In genomic region chr13:20575186-20575585, GRCm38 (mm10) we compare ENCODE assay signal across 32 mouse cellular contexts.
"Had no signal": no experiment of that assay in that cellular context is flagged by ENCODE, and none has a peak within 500 bp of the region (broad histone marks: within the 10 kb centered on the region; RNA-seq: fewer than 3 reads in every experiment).

No protein-coding gene starts in this region.

- H3K4me3 ChIP-seq: limb, embryonic 10.5 days; limb, embryonic 12.5 days; limb, embryonic 13.5 days; limb, embryonic 15.5 days; liver, embryonic 12.5 days; liver, embryonic 13.5 days; liver, embryonic 15.5 days; lung, embryonic 15.5 days; megakaryocyte, embryonic 14.5 days; midbrain, embryonic 10.5 days; midbrain, embryonic 12.5 days; midbrain, embryonic 13.5 days; midbrain, embryonic 15.5 days; myocyte; neural tube, embryonic 12.5 days had no signal

- H3K4me2 ChIP-seq: limb, embryonic 12.5 days; limb, embryonic 13.5 days; limb, embryonic 15.5 days; liver, embryonic 11.5 days; liver, embryonic 12.5 days; liver, embryonic 13.5 days; liver, embryonic 15.5 days; lung, embryonic 14.5 days; lung, embryonic 15.5 days; midbrain, embryonic 11.5 days; midbrain, embryonic 12.5 days; midbrain, embryonic 13.5 days; midbrain, embryonic 15.5 days; neural tube, embryonic 12.5 days had no signal

- H3K36me3 ChIP-seq: limb, embryonic 10.5 days; limb, embryonic 12.5 days; limb, embryonic 13.5 days; limb, embryonic 15.5 days; liver, embryonic 12.5 days had no signal

- H3K4me1 ChIP-seq: limb, embryonic 10.5 days; limb, embryonic 12.5 days; limb, embryonic 13.5 days; limb, embryonic 15.5 days; liver, embryonic 12.5 days; liver, embryonic 13.5 days; liver, embryonic 15.5 days; lung, embryonic 15.5 days; megakaryocyte, embryonic 14.5 days; midbrain, embryonic 10.5 days; midbrain, embryonic 12.5 days; midbrain, embryonic 13.5 days; midbrain, embryonic 15.5 days; neural tube, embryonic 12.5 days had no signal

- H3K27me3 ChIP-seq: limb, embryonic 12.5 days; limb, embryonic 13.5 days; limb, embryonic 15.5 days; liver, embryonic 12.5 days; liver, embryonic 13.5 days; liver, embryonic 15.5 days; lung, embryonic 15.5 days; megakaryocyte, embryonic 14.5 days; midbrain, embryonic 12.5 days; midbrain, embryonic 13.5 days; midbrain, embryonic 15.5 days; neural tube, embryonic 12.5 days had no signal

- H3K9me3 ChIP-seq: limb, embryonic 10.5 days; limb, embryonic 13.5 days; limb, embryonic 15.5 days; liver, embryonic 13.5 days; liver, embryonic 15.5 days; lung, embryonic 15.5 days; midbrain, embryonic 12.5 days; midbrain, embryonic 13.5 days; midbrain, embryonic 15.5 days; neural tube, embryonic 12.5 days had no signal

- H3K9ac ChIP-seq: limb, embryonic 12.5 days; limb, embryonic 13.5 days; limb, embryonic 15.5 days; liver, embryonic 12.5 days; liver, embryonic 13.5 days; liver, embryonic 14.5 days; liver, embryonic 15.5 days; liver, postnatal 0 days; lung, embryonic 14.5 days; lung, embryonic 15.5 days; midbrain, embryonic 12.5 days; midbrain, embryonic 13.5 days; midbrain, embryonic 15.5 days; neural tube, embryonic 12.5 days had no signal

- DNase-seq: left cerebral cortex, postnatal 4 days; liver; liver, embryonic 13.5 days; liver, postnatal 0 days; lung, adult 18-20 months; lung, adult 2 months; lung, embryonic 14.5 days; lung, postnatal 10 days; lung, postnatal 14 days; lung, postnatal 36 days; lung, postnatal 4 days; midbrain, embryonic 14.5 days had no signal

- ATAC-seq: liver, embryonic 12.5 days; liver, postnatal 0 days; lung, postnatal 0 days; midbrain, embryonic 13.5 days; midbrain, embryonic 15.5 days; midbrain, embryonic 16.5 days had no signal

- H3K27ac ChIP-seq: limb, embryonic 10.5 days; limb, embryonic 12.5 days; limb, embryonic 13.5 days; limb, embryonic 15.5 days; liver, embryonic 12.5 days; liver, embryonic 13.5 days; liver, embryonic 14.5 days; liver, embryonic 15.5 days; lung, embryonic 15.5 days; macrophage; midbrain, embryonic 10.5 days; midbrain, embryonic 12.5 days; midbrain, embryonic 13.5 days; midbrain, embryonic 15.5 days; neural tube, embryonic 12.5 days had no signal
